ENCODE assay signal across 8 mouse cellular contexts in the genomic region with DNA sequence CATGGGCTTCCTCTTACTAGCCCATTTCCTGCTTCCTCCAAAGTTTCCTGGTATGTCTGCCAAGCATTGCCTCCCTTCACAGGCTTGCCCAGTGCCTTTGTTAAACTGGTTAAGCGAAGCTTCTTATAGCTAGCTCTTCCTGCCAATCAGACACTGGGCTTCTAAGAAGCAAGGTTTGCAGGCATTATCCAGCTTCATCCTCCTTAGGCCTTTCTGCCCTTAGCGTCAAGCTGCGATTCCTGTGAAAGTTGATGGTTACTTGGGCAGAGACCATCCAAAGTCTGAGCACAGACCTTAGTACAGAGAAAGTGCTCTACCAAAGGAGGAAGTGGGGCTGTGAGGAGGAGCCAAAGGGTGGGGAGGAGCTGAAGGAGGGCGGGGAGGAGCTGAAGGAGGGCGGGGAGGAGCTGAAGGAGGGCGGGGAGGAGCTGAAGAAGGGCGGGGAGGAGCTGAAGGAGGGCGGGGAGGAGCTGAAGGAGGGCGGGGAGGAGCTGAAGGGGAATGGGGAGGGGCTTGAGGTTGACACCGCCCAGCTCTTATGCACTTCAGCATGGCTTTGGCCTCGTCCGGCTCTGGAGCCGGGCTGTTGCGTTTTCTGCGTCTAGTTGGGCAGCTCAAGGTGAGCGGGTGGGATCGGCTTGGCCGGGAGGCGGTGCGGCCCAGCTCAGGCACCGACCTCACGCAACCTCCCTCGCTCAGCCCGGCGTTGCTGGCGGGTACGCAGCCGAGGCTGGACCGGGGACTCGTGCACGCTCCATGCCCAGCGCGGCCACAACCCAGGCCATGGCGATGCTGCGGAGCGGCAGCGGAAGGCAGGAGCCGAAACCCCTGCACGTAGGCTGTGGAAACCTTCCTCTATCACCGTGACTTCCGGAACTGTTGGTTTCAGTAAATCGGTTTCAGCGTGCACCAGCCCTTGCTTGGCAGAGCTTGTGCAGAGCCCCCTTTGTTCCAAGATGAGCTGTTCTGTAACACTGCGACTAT. TPM values are rescaled to one million over a fixed set of nuclear protein-coding genes. Genes with fewer than 3 reads are reported as not detected.
A peak's percentile ranks its signal among the peaks of the same experiment; 100 is the strongest.
DNase-seq lines count a peak whose midpoint lies in the region; ATAC-seq and TF ChIP-seq lines count a peak whose summit lies in the region.

A gene (plus strand): TSS at position 519 of the 984 bp plus-strand sequence.

- peak within 1 kb of the TSS; percentile 88 for H3K27ac ChIP-seq in hindbrain, embryonic 13.5 days

- H3K27me3 ChIP-seq in Patski, result no peaks in the 10 kb centered on the region
- no peaks in the 10 kb centered on the region for H3K27me3 ChIP-seq in hindbrain, embryonic 13.5 days

- in situ Hi-C loops in Patski (cut with MboI; ENCODE audit: low pct_unique_long_range_greater_than_20kb), result no loop called here

- POLR2A ChIA-PET in Patski (lab: Charles Lee), result interaction anchor here (0.5 kb wide), 1 partner anchor 1111 kb away, joined by 8 read pairs; no protein-coding TSS in a partner anchor

- 4% methylated on average over 40 of the region's 44 CpGs for WGBS in hindbrain, embryonic 13.5 days

- H3K4me2 ChIP-seq in hindbrain, embryonic 13.5 days, result peak within 1 kb of the TSS; percentile 65

- H3K4me3 ChIP-seq in hindbrain, embryonic 13.5 days, result peak within 1 kb of the TSS; percentile 70

- peak within 1 kb of the TSS; percentile 81 for H3K9ac ChIP-seq in hindbrain, embryonic 13.5 days

- peak; percentile 96 for ATAC-seq in Patski
- ATAC-seq in hindbrain, embryonic 13.5 days (ENCODE audit: low FRiP score), result peak; percentile 98

- TF ChIP-seq CTCF in Patski (IDR thresholded peaks at IDR 0.05), result no peak

- H3K4me1 ChIP-seq in hindbrain, embryonic 13.5 days (replicated peaks), result peaks cover 10% of the 10 kb centered on the region

- no peaks in the 10 kb centered on the region for H3K9me3 ChIP-seq in hindbrain, embryonic 13.5 days

- no peak for DNase-seq in Patski (ENCODE audit: low read depth, low spot score)
- DNase-seq in cerebellum, postnatal 10 days, result peak; percentile 77 to 81
- peak; percentile 37 to 51 for DNase-seq in frontal cortex, postnatal 14 days (ENCODE audit: low spot score in 2 of 2)
- DNase-seq in left cerebral cortex, adult 11 months (ENCODE audit: low spot score), result peak; percentile 19
- DNase-seq in lung, postnatal 4 days, result peak; percentile 82 to 83
- peak; percentile 80 for DNase-seq in retina, postnatal 7 days (ENCODE audit: low read depth, low spot score)
- peak; percentile 61 for DNase-seq in urinary bladder, adult 2 months (ENCODE audit: low spot score)

- CTCF ChIA-PET in Patski (lab: Charles Lee), result interaction anchor here (0.9 to 1.3 kb wide), 2 partner anchors 13 to 488 kb away, joined by 3 read pairs; no protein-coding TSS in a partner anchor

- H3K36me3 ChIP-seq in hindbrain, embryonic 13.5 days, result peaks cover 16% of the 10 kb centered on the region

RNA-seq across cellular contexts. Expression of the gene that starts here (rescaled TPM):
- polyA plus RNA-seq in Patski (2021), result 30.9 TPM
- 52.0 and 55.6 TPM in 2 replicates for polyA plus RNA-seq in hindbrain, embryonic 13.5 days (2015; fragmentation: Nextera tagmentation; extraction: Ambion mirVana)
- polyA plus RNA-seq in urinary bladder, adult 2 months (2012; rRNA removed), result 15.7 and 15.8 TPM in 2 replicates
